Mouse (Mus musculus) monocyte, adult 2 months (primary cell): ENCODE measurements around the gene Tecpr2.
"Not testable (repeated sequence)": the region's sequence is repeated elsewhere in the genome, so short reads cannot be mapped to it uniquely, and the experiment has no call there.

ENCODE experiments used
- DNase-seq, 2 experiments: peaks; one replicate each; pipeline ENCODE4 v3.0.0; 2022; ENCODE audit warnings: low spot score in 2 of 2, low read depth in 1 of 2

Gene Tecpr2

GRCm38 (mm10) chr12:110889036-110890020 lies at the start of gene Tecpr2, which contains the start of gene Cinp:
Gene Tecpr2, plus strand, starts transcription at chr12:110889264.
Gene Cinp, minus strand, starts transcription at chr12:110889145.
- peak; percentile 86 to 87 for DNase-seq

DNA sequence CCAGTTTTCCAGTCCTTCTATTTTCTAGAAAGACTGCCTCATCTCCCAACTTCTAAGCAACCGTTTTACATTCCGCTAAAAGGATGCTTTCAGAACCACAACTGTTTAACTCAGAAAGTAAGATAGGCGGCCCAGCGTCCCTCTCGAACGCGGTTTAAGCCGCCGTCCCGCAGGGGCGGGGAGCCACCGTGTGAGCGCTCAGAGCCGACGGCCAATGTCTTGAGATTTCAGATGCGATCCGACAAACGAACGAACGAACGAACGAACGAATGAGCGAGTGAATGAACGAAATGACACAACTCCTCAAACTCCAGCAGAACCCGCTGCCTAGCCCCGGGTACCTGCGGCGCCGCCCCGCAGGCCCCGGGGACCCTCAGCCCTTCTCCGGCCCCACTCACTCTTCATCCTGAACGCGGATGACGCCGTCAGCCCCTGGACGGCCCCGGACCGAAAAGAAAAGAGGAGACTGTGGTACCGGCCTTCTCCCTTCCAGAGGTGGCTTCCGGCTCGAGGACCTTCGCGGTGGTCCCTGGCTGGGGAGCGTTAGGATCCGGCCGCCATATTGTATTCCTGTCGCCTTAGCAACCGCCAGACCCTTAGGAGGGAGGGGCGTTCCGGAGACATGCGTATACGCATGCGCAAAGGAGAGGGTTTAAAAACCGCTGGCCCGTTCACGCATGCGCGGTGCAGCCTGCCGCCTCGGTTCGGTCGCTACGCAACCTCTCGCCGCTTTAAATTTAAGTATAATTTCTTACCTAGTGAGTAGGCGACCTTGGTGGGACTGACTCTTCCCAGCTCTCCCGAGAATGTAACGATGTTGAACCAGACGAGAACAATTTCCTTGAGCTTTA lies 48.5 kb upstream of the Tecpr2 start, which contains the start of gene Mok:
Gene Mok, minus strand, starts transcription at position 592 of the 851 bp plus-strand sequence.
- DNase-seq = peak; percentile 85 to 94

DNA sequence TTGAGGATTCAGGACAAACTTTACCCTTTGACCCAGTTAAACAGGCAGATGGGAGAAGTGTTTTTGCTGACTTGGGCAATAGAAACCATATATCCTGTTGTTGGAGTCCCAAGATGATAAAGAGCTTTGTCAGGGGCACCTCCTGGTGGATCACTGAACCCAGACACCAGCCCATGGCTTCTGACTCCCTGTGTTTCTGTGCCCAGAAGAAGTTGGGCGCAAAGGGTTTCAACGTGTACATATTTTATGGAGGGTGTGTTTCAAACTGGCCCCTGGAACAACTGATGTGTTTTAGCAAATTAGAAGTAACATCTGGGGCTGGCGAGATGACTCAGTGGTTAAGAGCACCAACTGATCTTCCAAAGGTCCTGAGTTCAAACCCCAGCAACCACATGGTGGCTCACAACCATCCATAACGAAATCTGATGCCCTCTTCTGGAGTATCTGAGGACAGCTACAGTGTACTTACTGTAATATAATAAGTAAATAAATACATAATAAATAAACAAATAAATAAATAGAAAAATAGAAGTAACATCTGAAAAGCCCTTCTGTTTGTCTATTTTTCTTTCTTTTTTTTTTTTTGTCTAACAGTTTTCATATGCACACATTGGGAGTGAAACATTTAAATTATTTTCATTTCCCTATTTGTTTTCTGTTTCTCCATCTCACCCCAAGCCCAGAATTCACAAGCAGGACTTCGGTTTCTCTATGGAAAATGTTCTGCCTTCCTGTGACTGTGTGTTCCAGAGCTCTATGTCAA lies 47.2 kb upstream of the Tecpr2 start:
- no peak for DNase-seq

DNA sequence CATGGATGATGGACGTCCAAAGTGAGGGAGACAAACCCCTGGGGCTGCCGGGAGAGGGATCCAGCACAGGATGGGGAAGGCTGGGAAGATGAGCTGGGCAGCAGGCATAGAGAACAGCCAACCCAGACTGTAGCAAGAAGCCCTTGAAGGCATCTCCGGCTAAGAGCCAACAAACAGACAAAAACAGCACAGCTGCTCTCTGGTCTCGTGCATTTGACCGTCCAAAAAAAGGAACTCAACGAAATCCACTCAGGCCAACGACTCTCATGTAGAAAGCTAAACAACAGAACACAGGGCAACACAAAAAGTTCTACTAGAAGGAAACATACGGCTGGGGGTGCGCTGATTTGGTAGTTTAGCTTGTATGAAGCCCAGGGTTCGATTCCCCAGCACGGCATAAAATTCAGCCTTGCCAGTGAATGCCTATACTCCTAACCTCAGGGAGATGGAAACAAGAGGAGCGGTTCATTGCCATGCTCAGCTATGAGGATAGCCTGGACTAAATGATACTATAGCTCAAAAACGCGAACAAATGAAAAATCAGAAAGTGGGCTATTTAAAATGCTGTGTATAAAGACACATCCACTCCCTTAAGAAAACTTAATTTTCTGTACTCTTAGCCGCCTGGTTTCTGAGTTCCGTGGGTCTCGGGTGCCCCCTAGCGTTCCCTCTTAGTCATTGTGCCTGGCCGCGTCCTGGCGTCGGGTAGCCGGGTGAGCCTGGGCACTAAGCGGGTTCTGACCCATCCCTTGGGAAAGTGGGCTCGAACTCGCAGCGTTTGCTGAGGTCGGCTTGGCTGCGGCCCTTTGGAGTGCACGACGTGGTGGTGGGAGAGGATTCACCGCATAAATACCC lies 45.6 kb upstream of the Tecpr2 start:
- DNase-seq = peak; percentile 58 to 75

DNA sequence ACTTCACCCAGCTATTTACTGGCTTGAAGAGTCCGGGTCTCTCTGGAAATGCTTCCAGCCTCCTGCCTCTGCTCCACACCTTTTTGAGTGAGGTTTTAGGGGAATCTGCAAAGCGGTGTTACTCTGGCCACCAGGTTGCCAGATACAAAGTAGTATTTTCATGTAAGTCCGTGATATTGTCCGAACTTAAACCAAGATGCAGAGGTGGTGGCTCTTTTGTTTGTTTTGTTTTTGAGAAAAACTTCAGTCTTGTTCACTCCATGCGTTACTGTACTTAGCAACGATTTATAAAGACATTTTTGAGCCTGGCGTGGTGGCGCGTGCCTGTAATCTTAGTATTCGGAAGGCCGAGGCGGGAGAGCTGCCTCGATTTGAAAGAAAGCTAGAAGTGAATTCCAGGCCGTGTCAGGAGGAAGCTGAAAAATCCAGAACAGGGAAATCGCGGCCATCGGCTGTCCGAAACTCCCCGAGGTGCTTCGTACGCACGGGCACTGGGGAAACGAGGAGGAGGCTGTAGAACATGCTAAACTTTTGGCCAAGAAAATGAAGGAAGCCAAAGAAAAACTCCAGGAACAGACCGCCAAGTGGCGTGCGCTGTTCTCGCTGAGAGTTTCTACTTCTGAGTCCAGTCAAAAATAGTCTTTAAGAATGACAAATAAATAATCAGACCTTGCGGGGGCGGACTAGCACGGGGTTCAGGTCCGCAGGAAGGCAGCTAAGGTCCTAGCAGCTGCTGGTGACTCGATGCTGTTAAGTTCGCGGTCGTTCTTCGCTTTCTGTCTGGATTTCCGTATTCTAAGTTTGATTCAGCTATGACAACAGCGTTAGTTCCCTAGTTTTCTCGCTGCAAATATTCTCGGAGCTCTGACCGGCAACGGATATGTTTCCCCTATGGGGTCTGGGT lies 44.6 kb upstream of the Tecpr2 start:
- DNase-seq = peak in 1 of 2 experiments; percentile 23

GRCm38 (mm10) chr12:110845131-110845880 lies 43.8 kb upstream of the Tecpr2 start:
- peak; percentile 74 to 85 for DNase-seq

- DNase-seq = no peak
These were observed 42.8 kb upstream of the Tecpr2 start for GRCm38 (mm10) chr12:110846191-110846765.

- DNase-seq = peak; percentile 30 to 78
These were observed 38.8 kb upstream of the Tecpr2 start, which contains the start of gene Zfp839 for GRCm38 (mm10) chr12:110850010-110850928. Gene Zfp839, plus strand, starts transcription at chr12:110850253.

GRCm38 (mm10) chr12:110850929-110851256 lies 38.2 kb upstream of the Tecpr2 start:
- DNase-seq = no peak

GRCm38 (mm10) chr12:110851414-110851813 lies 37.6 kb upstream of the Tecpr2 start:
- no peak for DNase-seq

- DNase-seq = no peak
These were observed 37.1 kb upstream of the Tecpr2 start for GRCm38 (mm10) chr12:110851923-110852322.

GRCm38 (mm10) chr12:110854786-110855737 lies 34.0 kb upstream of the Tecpr2 start:
- peak in 1 of 2 experiments; percentile 23 for DNase-seq

- no peak for DNase-seq
These were observed 31.9 kb upstream of the Tecpr2 start for GRCm38 (mm10) chr12:110857196-110857595.

- DNase-seq = not testable (repeated sequence)
These were observed 30.4 kb upstream of the Tecpr2 start for GRCm38 (mm10) chr12:110858681-110859080.

- DNase-seq = no peak
These were observed 28.8 kb upstream of the Tecpr2 start for GRCm38 (mm10) chr12:110860293-110860692.

DNA sequence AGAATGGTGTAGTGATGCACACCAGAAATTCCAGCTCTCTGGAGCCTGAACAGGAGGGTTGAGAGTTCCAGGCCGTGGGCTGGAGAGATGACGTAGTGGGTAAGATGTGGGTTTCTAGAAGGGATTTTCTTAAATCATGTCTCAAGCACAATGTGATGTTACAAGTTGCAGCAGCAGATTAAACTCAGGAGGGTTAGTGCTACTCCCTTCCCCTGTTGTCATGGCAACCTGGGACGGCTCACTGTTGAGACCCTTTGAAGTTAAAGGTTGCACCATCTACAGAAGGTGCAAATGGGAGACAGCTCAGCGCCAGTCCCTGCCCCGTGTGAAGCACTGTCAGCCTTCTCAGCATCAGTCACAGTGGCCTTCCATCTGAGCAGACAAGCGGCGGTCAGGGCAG lies 27.8 kb upstream of the Tecpr2 start:
- DNase-seq = no peak
